Mouse (Mus musculus) forebrain, embryonic 14.5 days (tissue): ENCODE results near the gene Zfp467. TPM values are rescaled to one million over a fixed set of nuclear protein-coding genes. Genes with fewer than 3 reads are reported as not detected.

Experiments
- ATAC-seq: fragments of 200-750 bp; cut with Nextera tagmentation; 2 replicates; pipeline ENCODE4 v1.8.0; 2017; ENCODE audit warnings: mild to moderate bottlenecking, moderate library complexity
- DNase-seq: peaks from one replicate; pipeline ENCODE4 v3.0.0-alpha.2; 2015; ENCODE audit warnings: low spot score
- H3K27ac ChIP-seq: fragments of 300-500 bp; sonication (generic); 2 replicates; pipeline ENCODE4 v1.5.1; 2014; ENCODE audit warnings: low read depth, mild to moderate bottlenecking, control low read depth, low read length, moderate library complexity
- H3K27me3 ChIP-seq: fragments of 300-500 bp; sonication (generic); replicated peaks from 2 replicates; pipeline ENCODE4 v1.6.1; 2014; ENCODE audit warnings: low read length, control low read depth, mixed read lengths; ENCODE audit not compliant: control insufficient read depth, insufficient read depth
- H3K36me3 ChIP-seq: fragments of 300-500 bp; sonication (generic); 2 replicates; pipeline ENCODE4 v1.6.1; 2014; ENCODE audit warnings: low read length, control low read depth; ENCODE audit not compliant: control insufficient read depth, insufficient read depth
- H3K4me1 ChIP-seq: fragments of 300-500 bp; sonication (generic); 2 replicates; pipeline ENCODE4 v1.6.1; 2014; ENCODE audit warnings: antibody characterized with exemption, low read length, control low read depth; ENCODE audit not compliant: control insufficient read depth, insufficient read depth
- H3K4me2 ChIP-seq: fragments of 300-500 bp; sonication (generic); 2 replicates; pipeline ENCODE4 v1.6.1; 2014; ENCODE audit warnings: mild to moderate bottlenecking, control low read depth, low read length
- H3K4me3 ChIP-seq: fragments of 300-500 bp; sonication (generic); 2 replicates; pipeline ENCODE4 v1.5.1; 2014; ENCODE audit warnings: low read depth, low read length, control low read depth
- H3K9ac ChIP-seq: fragments of 300-500 bp; sonication (generic); 2 replicates; pipeline ENCODE4 v1.6.1; 2014; ENCODE audit warnings: mild to moderate bottlenecking, low read length, control low read depth, moderate library complexity
- H3K9me3 ChIP-seq: fragments of 300-500 bp; sonication (generic); replicated peaks from 2 replicates; pipeline ENCODE4 v1.6.1; 2016; ENCODE audit warnings: low read length, control low read depth, mixed read lengths; ENCODE audit not compliant: control insufficient read depth
- whole genome bisulfite sequencing: fragments of 180-500 bp; shearing (Covaris S2); extraction: QIAGEN DNeasy Blood & Tissue Kit; methylation state at CpG from one replicate; pipeline ENCODE4 v1.1.7; 2014; 5-methylcytosine and 5-hydroxymethylcytosine counted together
- polyA plus RNA-seq: library from polyadenylated mRNA; unstranded; fragments of >200 nt; fragmentation: Nextera tagmentation; extraction: Ambion mirVana; gene quantifications from 2 replicates; pipeline ENCODE4 v1.2.1, GENCODE M21; 2014

Gene Zfp467
- polyA plus RNA-seq, 1 experiment from 2014 or later, result 29.9 TPM

- H3K9me3 ChIP-seq, result no peaks in the 10 kb centered on the region
- 65% methylated on average over 5 of the region's 5 CpGs for WGBS
- DNase-seq (no peak), ATAC-seq (no peak)
- H3K27me3 ChIP-seq, result peaks cover 12% of the 10 kb centered on the region; the same call in 1 of the 2 replicates
- H3K4me3 ChIP-seq, result no peak overlapping the region
- peaks cover 6% of the 10 kb centered on the region; the same call in 1 of the 2 replicates for H3K4me1 ChIP-seq
- no peak overlapping the region for H3K27ac ChIP-seq
- H3K9ac ChIP-seq, result no peak overlapping the region
- no peak overlapping the region for H3K4me2 ChIP-seq
- H3K36me3 ChIP-seq, result peaks cover 19% of the 10 kb centered on the region
Observed at GRCm38 (mm10) chr6:48435111-48435510, 10.5 kb downstream of the Zfp467 start.

- Histone ChIP-seq H3K36me3 (peaks cover 19% of the 10 kb centered on the region), H3K4me3 (no peak overlapping the region), H3K4me2 (no peak overlapping the region), H3K4me1 (peaks cover 6% of the 10 kb centered on the region; the same call in 1 of the 2 replicates), H3K9me3 (no peaks in the 10 kb centered on the region), H3K27ac (no peak overlapping the region), H3K9ac (no peak overlapping the region), H3K27me3 (peaks cover 12% of the 10 kb centered on the region; the same call in 1 of the 2 replicates)
- WGBS, result 64% methylated on average over 6 of the region's 6 CpGs
- no peak for DNase-seq
- ATAC-seq, result no peak
Observed at GRCm38 (mm10) chr6:48434651-48435050, 11.0 kb downstream of the Zfp467 start.

- H3K27ac ChIP-seq, result no peak overlapping the region
- H3K36me3 ChIP-seq, result peaks cover 8% of the 10 kb centered on the region
- no peaks in the 10 kb centered on the region for H3K9me3 ChIP-seq
- ATAC-seq (no peak), DNase-seq (no peak)
- peaks cover 7% of the 10 kb centered on the region; the same call in 1 of the 2 replicates for H3K27me3 ChIP-seq
- no peak overlapping the region for H3K9ac ChIP-seq
- H3K4me2 ChIP-seq, result no peak overlapping the region
- no peaks in the 10 kb centered on the region for H3K4me1 ChIP-seq
- 72% methylated on average over 12 of the region's 12 CpGs for WGBS
- no peak overlapping the region for H3K4me3 ChIP-seq
Observed at GRCm38 (mm10) chr6:48432893-48433816, 12.5 kb downstream of the Zfp467 start.

GRCm38 (mm10) chr6:48430748-48431147, 14.9 kb downstream of the Zfp467 start:
- no peaks in the 10 kb centered on the region for H3K9me3 ChIP-seq
- no peaks in the 10 kb centered on the region for H3K4me1 ChIP-seq
- no peak overlapping the region for H3K27ac ChIP-seq
- H3K36me3 ChIP-seq, result no peaks in the 10 kb centered on the region
- no peak for DNase-seq
- H3K27me3 ChIP-seq, result no peaks in the 10 kb centered on the region
- WGBS, result 81% methylated on average over 5 of the region's 5 CpGs
- H3K4me3 ChIP-seq, result no peak overlapping the region
- ATAC-seq, result no peak
- no peak overlapping the region for H3K4me2 ChIP-seq
- no peak overlapping the region for H3K9ac ChIP-seq

- Histone ChIP-seq H3K4me1 (no peaks in the 10 kb centered on the region), H3K36me3 (no peaks in the 10 kb centered on the region), H3K27me3 (no peaks in the 10 kb centered on the region), H3K4me2 (no peak overlapping the region), H3K9ac (no peak overlapping the region), H3K27ac (no peak overlapping the region), H3K9me3 (no peaks in the 10 kb centered on the region), H3K4me3 (no peak overlapping the region)
- no peak for ATAC-seq
- 73% methylated on average over 4 of the region's 4 CpGs for WGBS
- no peak for DNase-seq
Observed at GRCm38 (mm10) chr6:48428769-48429557, 16.7 kb downstream of the Zfp467 start.

GRCm38 (mm10) chr6:48426956-48427355, 18.7 kb downstream of the Zfp467 start:
- ATAC-seq (no peak), DNase-seq (no peak)
- H3K4me3 ChIP-seq, result no peak overlapping the region
- no peak overlapping the region for H3K9ac ChIP-seq
- no peaks in the 10 kb centered on the region for H3K27me3 ChIP-seq
- 81% methylated on average over 5 of the region's 5 CpGs for WGBS
- H3K36me3 ChIP-seq, result no peaks in the 10 kb centered on the region
- H3K4me2 ChIP-seq, result no peak overlapping the region
- H3K4me1 ChIP-seq, result no peaks in the 10 kb centered on the region
- no peak overlapping the region for H3K27ac ChIP-seq
- H3K9me3 ChIP-seq, result no peaks in the 10 kb centered on the region

GRCm38 (mm10) chr6:48424074-48424473, 21.6 kb downstream of the Zfp467 start:
- Histone ChIP-seq H3K9me3 (no peaks in the 10 kb centered on the region), H3K27me3 (no peaks in the 10 kb centered on the region), H3K9ac (no peak overlapping the region), H3K36me3 (no peaks in the 10 kb centered on the region), H3K4me2 (no peak overlapping the region), H3K4me3 (no peak overlapping the region), H3K27ac (no peak overlapping the region), H3K4me1 (no peaks in the 10 kb centered on the region)
- 71% methylated on average over 5 of the region's 5 CpGs for WGBS
- ATAC-seq (no peak), DNase-seq (no peak)

GRCm38 (mm10) chr6:48423336-48423735, 22.3 kb downstream of the Zfp467 start:
- DNase-seq (no peak), ATAC-seq (no peak)
- no peak overlapping the region for H3K4me2 ChIP-seq
- 0 out of 2 replicates have a peak, but pooled peaks cover 2% of the 10 kb centered on the region for H3K36me3 ChIP-seq
- WGBS, result 66% methylated on average over 3 of the region's 3 CpGs
- no peaks in the 10 kb centered on the region for H3K27me3 ChIP-seq
- H3K9ac ChIP-seq, result no peak overlapping the region
- no peaks in the 10 kb centered on the region for H3K4me1 ChIP-seq
- H3K9me3 ChIP-seq, result no peaks in the 10 kb centered on the region
- H3K27ac ChIP-seq, result no peak overlapping the region
- H3K4me3 ChIP-seq, result no peak overlapping the region
